Mouse (Mus musculus) heart, adult 2 months (tissue): ENCODE results near the gene Cacna1c.

Experiments used
- CTCF ChIP-seq: fragments of 200-600 bp; IDR thresholded peaks from 2 replicates; pipeline ENCODE4 v1.8.1; 2022; ENCODE audit warnings: antibody characterized with exemption, mild to moderate bottlenecking, moderate library complexity
- EP300 ChIP-seq: fragments of 200-500 bp; IDR thresholded peaks from 2 replicates; pipeline ENCODE4 v1.6.1; 2011; ENCODE audit warnings: low read depth, low read length, control low read depth; ENCODE audit not compliant: insufficient read depth
- POLR2A ChIP-seq: fragments of 200-500 bp; IDR thresholded peaks from 2 replicates; pipeline ENCODE4 v1.6.1; 2011; ENCODE audit warnings: mild to moderate bottlenecking, low read depth, low read length, control low read depth; ENCODE audit not compliant: insufficient read depth

GRCm38 (mm10) chr6:119082662-119083061 is 113.6 kb downstream of the Cacna1c start:
- TF ChIP-seq EP300: peak; percentile 55; the same call in 1 of the 2 replicates
- no peak for TF ChIP-seq CTCF
- TF ChIP-seq POLR2A: no peak
